Mouse (Mus musculus): ENCODE results near the gene Rap2c.

Rap2c gene

DNA sequence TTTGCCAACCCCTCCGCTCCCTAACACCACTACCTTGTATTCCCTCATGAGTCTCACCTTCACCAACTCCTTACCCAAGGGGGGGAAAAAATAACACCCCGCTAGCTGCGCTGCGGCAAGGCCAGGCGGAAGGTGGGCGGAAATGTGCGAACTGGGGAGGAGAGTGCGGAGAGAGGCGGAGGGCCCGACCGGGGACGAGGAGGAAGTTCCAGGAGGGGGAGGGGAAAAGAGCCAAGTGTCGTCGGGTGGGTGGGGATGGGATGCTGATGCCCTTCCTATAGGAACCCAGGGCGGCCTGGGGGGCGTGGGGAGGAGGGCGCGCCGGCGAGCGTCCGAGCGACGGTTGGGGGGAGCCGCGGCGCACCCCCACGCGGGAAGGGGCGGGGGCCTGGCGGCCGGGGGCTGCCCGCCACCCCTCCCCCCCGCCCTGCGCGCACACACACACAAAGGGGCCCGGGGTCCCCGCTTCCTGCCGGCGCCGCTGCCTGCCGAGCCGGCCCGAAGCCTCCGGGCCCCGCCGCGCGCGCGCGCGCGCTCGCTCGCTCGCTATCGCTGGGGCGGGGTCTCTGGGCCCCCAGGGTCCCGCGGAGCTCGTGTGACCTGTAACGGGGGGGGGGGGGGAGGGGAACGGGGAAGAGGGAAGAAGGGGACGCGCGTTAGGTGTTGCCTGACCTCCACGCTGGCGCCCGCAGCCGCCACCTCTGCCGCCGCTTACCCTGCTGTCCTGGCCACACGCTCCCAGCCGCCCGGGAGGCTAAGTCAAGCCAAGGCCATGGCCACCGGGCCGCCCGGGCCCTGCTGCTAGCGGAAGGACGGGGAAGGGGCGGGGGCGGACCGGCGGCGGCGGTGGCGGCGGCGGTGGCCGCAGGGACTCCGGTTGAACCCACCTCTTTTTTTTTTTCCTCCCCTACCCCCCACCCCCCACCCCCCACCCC, at the start of gene Rap2c:
Gene Rap2c, minus strand, starts transcription at position 168 of the 935 bp plus-strand sequence.
- ChIA-PET CTCF (interaction anchor here in 1 of 4 experiments (0.6 kb wide), 1 partner anchor 36 kb away, joined by 3 read pairs; no protein-coding TSS in a partner anchor), POLR2A (interaction anchor here (0.6 to 1.3 kb wide), 8 partner anchors 10 to 395 kb away, joined by 3 to 6 read pairs (median 3); no protein-coding TSS in a partner anchor)

DNA sequence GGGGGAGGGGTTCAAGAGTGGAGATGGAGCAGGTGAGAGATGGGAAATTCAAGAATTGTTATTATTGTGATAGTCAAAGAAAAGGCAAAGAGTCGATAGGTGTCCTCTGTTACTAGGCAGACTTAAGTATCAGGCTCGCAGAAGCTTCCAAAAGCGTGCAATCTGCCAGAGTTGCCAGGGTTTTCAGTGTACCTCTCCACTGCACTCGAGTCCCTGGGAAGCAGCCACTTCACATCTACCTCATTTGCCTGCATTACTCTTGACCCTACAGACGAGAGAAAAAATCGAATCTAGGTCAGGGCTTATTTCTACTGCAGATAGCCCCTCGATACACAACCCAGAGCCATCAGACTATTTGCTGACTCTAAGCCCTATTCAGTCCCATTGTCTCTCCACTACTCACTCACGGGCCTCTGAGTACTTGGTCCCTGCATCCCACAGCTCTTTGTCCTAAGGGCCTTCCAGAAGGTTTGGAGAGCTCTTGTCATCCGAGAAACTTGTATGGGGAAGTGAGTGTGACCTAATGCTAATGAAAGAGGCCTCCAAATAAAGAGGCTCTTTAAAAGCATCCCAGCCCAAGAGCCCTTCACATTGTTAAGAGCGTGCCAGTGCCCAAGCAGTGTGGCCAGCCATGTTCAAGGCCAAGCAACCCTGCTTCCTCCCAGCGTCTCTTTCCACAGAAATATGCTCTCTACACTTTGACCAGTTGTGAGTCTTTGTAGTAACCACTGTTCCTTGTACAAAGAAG, 48.9 kb upstream of the Rap2c start:
- ChIA-PET CTCF (interaction anchor here in 1 of 4 experiments (1.2 kb wide), 1 partner anchor 308 kb away, joined by 12 read pairs; no protein-coding TSS in a partner anchor), POLR2A (no interaction called here)

DNA sequence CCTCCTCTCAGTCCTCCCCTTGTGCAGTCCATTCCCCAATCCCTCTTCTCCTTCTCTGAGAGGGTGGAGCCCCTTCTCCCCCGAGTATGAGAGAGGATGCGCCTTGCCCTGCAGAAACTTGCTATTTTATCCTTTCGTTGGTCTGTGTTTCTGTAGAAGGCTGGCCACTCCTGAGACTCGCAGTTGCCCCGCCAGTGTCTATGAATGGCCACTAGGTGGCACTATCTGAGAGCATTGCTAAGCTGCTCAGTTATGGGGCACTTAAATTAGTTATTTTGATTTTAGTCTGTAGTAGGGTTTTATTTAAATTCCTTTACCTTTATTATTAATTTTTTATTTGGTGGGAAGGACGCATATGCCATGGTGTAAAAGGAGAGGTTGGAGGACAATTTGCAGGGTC, 48.0 kb upstream of the Rap2c start:
- POLR2A ChIA-PET, result no interaction called here
- CTCF ChIA-PET, result interaction anchor here in 2 of 4 experiments (0.5 to 1.3 kb wide), 4 partner anchors 309 to 429 kb away, joined by 3 to 12 read pairs (median 4); no protein-coding TSS in a partner anchor

- POLR2A ChIA-PET, result no interaction called here
- CTCF ChIA-PET, result interaction anchor here in 2 of 4 experiments (1.2 to 1.3 kb wide), 3 partner anchors 309 to 428 kb away, joined by 3 to 12 read pairs (median 5); no protein-coding TSS in a partner anchor
Observed at GRCm38 (mm10) chrX:51065158-51065664, 47.4 kb upstream of the Rap2c start.

DNA sequence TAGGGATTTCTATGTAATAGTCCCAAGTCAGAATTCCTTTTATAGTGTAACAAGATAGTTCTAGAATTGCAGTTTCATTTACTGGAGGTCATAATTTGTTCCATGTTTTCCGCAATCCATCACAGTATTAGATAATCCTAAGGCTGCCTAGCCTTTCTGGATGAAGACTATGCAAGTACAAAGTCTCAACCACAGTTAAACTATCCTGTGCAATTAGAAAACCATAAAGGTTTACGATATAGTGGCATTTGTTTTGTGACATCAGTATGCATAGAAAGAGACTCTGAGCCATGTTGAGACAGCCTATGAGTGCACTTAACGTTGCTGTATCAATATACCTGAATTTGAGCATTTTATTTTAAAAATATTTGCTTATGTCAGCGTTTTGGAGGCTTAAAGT, 42.4 kb upstream of the Rap2c start:
- ChIA-PET CTCF (interaction anchor here in 1 of 4 experiments (0.5 kb wide), 1 partner anchor 349 kb away, joined by 4 read pairs; no protein-coding TSS in a partner anchor), POLR2A (no interaction called here)

DNA sequence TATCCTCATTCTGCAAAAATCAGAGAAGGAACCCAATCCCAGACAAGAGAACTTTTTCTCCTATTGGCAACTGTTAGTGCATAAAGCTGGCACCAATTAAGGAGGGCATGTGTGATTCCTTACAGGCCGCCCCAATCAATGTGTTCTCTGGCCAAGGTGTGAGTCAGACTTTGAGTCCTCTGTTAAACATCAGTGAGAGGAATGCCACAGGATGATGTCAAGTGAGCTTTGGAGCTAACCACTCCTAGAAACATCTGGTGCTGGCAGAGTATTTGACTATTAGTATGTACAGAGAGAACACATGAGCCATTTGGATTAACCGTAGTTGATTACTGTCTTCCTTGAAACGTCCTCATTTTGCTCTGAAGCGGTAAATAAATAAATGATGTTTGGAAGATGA, 40.9 kb upstream of the Rap2c start:
- CTCF ChIA-PET, result no interaction called here
- POLR2A ChIA-PET, result no interaction called here

- CTCF ChIA-PET, result no interaction called here
- POLR2A ChIA-PET, result no interaction called here
Observed at GRCm38 (mm10) chrX:51058317-51058716, 40.5 kb upstream of the Rap2c start.

GRCm38 (mm10) chrX:51051680-51052461, 34.1 kb upstream of the Rap2c start:
- CTCF ChIA-PET, result no interaction called here
- POLR2A ChIA-PET, result no interaction called here

GRCm38 (mm10) chrX:51035678-51036209, 17.9 kb upstream of the Rap2c start:
- ChIA-PET POLR2A (interaction anchor here in 2 of 4 experiments (0.6 to 1.0 kb wide), 5 partner anchors 17 to 403 kb away, joined by 3 to 4 read pairs (median 3); partner anchors contain the start of gene Rap2c (in 1 of the 2)), CTCF (interaction anchor here in 1 of 4 experiments (0.6 kb wide), 1 partner anchor 766 kb away, joined by 5 read pairs; no protein-coding TSS in a partner anchor)

GRCm38 (mm10) chrX:51019884-51020283, 2.1 kb upstream of the Rap2c start:
- ChIA-PET POLR2A (interaction anchor here in 1 of 4 experiments (0.5 kb wide), 1 partner anchor 1741 kb away, joined by 3 read pairs; no protein-coding TSS in a partner anchor), CTCF (interaction anchor here in 2 of 4 experiments (1.1 kb wide), 3 partner anchors 11 to 345 kb away, joined by 3 to 4 read pairs (median 3); no protein-coding TSS in a partner anchor)

DNA sequence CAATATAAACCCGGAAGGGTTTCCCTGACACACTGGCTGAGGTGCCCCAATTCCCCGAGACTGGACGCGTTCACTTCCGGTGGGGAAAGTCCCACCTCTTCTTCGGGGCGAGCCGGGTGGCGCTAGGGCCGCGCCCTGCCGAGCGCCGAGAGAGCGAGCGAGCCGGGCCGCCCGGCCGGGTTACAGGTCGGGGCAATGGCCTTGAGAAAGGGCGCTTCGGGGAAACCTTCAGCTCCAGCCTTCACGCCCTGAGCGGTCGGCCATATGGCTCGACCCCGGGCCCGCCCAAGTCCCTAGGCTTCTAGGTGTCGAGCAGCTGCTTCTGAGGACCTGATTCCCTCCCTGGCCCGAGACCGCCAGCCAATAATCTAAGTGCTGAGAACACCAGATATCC, 965 bp upstream of the Rap2c start:
- POLR2A ChIA-PET, result interaction anchor here in 3 of 4 experiments (0.8 to 1.3 kb wide), 4 partner anchors 10 to 384 kb away, joined by 3 to 6 read pairs (median 4); no protein-coding TSS in a partner anchor
- CTCF ChIA-PET, result no interaction called here

GRCm38 (mm10) chrX:51016926-51017325, 892 bp downstream of the Rap2c start:
- ChIA-PET POLR2A (no interaction called here), CTCF (no interaction called here)

DNA sequence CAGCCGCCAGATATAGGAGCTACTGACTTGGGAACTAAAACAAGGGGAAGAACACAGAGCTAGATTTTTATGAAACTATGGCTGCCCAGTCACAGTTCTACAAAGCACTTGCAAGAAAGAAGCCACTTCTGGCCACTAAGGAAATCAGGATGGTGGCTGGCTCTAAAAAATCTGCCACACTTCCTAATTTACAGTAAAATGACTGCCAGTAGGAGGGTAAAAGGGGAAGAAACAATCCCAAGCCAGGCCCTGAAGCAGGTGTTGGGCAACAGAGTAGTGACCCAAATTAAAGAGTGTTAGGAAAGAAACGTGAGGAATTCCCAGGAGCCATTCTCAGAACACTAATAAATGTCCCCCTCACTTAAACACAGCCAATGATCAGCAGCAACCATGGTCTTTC, 5.5 kb downstream of the Rap2c start:
- POLR2A ChIA-PET, result no interaction called here
- CTCF ChIA-PET, result no interaction called here

- CTCF ChIA-PET, result no interaction called here
- POLR2A ChIA-PET, result no interaction called here
Observed at GRCm38 (mm10) chrX:51010323-51010722, 7.5 kb downstream of the Rap2c start.

DNA sequence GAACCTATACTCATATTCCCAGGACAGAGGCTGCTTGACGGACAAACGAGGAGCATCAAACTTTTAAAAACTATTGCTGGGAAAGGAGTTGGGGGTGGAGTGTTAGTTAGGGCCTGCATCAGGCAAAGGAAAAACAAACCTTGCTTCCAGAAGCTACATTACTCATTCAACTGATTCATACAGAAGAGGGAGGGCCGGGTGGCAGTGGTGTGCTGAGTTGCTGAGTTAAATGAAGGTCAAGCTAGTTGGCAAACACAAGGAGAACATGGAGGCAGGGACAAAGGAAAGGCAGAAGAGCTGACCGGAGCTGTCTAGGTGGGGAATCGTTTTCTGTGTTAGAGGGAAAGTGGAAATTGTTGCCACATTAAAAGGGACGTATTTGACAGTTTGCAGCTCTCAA, 17.0 kb downstream of the Rap2c start:
- ChIA-PET POLR2A (no interaction called here), CTCF (no interaction called here)

DNA sequence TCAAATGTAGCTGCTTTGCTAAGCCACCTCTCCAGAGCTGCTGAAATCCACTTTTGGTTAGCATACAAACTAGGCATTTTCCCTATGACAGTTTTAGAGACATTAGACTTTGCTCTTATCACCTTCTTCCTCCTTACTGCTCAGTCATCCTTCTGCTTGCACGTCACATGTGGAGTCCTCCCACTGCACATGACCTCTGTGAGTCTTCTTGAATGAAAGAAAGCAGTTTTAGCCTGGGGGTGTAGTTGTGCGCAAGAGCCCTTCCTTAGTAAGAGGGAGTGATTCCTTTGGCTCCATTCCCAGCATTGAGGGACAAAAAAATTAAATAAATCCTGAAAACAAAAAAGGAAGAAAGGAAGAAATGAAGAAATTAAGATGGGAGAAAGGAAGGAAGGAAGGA, 22.5 kb downstream of the Rap2c start:
- ChIA-PET CTCF (no interaction called here), POLR2A (no interaction called here)

DNA sequence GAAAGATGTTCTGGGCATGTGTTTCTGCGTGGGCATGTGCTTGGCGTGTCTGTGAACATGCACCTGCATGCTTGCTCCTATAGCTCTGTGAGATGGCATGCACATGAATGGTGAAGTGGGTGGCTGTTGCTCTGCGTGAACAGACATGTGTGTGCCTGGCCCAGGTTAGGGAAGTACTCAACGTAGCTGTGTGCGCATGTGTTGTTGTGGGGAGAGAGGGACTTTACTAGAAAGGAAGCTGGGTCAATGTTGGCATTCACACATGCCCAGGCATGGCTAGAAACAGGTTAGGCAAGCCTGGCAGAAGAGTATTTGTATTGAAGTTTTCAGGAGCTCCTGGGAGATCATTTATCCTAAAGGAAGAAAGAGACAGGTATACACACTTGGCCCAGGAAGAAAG, 26.5 kb downstream of the Rap2c start:
- ChIA-PET POLR2A (no interaction called here), CTCF (no interaction called here)

DNA sequence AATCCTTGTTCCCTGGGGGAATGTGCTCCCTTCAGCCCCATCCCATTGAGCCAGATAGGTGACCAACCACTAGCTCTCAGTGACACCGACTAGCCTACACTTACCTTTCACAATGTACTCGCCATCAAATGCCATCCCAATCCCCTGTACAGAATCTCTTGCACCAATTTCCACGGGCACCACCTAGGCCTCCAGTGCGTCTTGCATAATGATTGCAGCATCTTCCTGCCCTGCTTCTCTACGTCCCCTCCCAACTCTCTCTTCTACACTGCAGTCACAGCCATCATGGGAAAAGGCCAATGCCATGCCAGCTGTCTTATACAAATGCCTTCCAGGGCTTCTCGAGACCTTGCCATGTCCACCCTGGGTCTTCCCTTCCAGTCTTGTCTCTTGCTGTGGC, 27.9 kb downstream of the Rap2c start:
- POLR2A ChIA-PET, result no interaction called here
- CTCF ChIA-PET, result no interaction called here

DNA sequence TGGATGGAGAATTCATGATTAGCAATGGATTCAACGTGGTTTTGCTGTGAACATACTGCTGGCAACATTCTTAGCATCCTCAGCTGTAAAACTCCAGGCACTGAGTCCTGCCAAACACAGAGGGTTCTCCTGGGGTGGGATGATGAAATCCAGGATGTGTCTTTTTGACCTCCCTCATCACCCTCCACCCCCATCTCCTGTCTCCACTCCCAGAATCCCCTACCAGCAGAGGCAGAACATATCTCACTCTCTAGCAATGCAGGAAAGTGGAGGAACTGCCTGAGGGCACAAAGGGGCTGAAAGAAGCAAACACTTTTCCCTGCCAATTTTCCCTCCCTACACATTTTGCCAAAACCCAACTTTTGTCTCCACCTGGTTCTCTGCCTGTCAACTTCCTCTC, 29.2 kb downstream of the Rap2c start:
- ChIA-PET POLR2A (no interaction called here), CTCF (no interaction called here)

Measured in embryonic stem cell, embryonic (primary cell).